Mouse (Mus musculus): Measurements from ENCODE around the gene Utp11.

- TF ChIP-seq CTCF (IDR thresholded peaks at IDR 0.05; ENCODE audit: low read depth) (no peak), EP300 (optimal IDR thresholded peaks at IDR 0.05) (no peak)
Observed at GRCm38 (mm10) chr4:124726121-124726520, 32.7 kb upstream of the Utp11 start.
